Mouse (Mus musculus) myocyte (in vitro differentiated cells): ENCODE measurements around the gene Syngr2. TPM values are rescaled to one million over a fixed set of nuclear protein-coding genes. Genes with fewer than 3 reads are reported as not detected.

ENCODE experiments used
- H3K27me3 ChIP-seq: one replicate; pipeline ENCODE4 v1.6.1; 2011; ENCODE audit not compliant: control insufficient read depth, insufficient read depth, insufficient read length
- H3K36me3 ChIP-seq: one replicate; pipeline ENCODE4 v1.6.1; 2011; ENCODE audit not compliant: control insufficient read depth, insufficient read depth
- H3K4me2 ChIP-seq: one replicate; pipeline ENCODE4 v1.6.1; 2011; ENCODE audit warnings: low read depth, control low read depth
- H3K4me3 ChIP-seq: one replicate; pipeline ENCODE4 v1.5.1; 2011; ENCODE audit warnings: mild to moderate bottlenecking, control low read depth, moderate library complexity
- H3K79me2 ChIP-seq: one replicate; pipeline ENCODE4 v1.6.1; 2011; ENCODE audit not compliant: control insufficient read depth, insufficient read depth
- H3ac ChIP-seq: one replicate; pipeline ENCODE4 v1.6.1; 2011; ENCODE audit not compliant: control insufficient read depth, insufficient read length
- CEBPB ChIP-seq: IDR thresholded peaks from 2 replicates; pipeline ENCODE4 v1.6.1; 2011; ENCODE audit warnings: mild to moderate bottlenecking, moderate library complexity; ENCODE audit not compliant: poor library complexity, insufficient read depth, severe bottlenecking
- E2F4 ChIP-seq: IDR thresholded peaks from one replicate; pipeline ENCODE4 v1.6.1; 2011; ENCODE audit warnings: mild to moderate bottlenecking, control low read depth, moderate library complexity; ENCODE audit not compliant: insufficient read depth
- MAX ChIP-seq: IDR thresholded peaks from one replicate; pipeline ENCODE4 v1.6.1; 2011; ENCODE audit warnings: low read depth, mild to moderate bottlenecking, control low read depth
- MYOD1 ChIP-seq, 3 experiments: IDR thresholded peaks; one replicate each; pipeline ENCODE4 v1.6.1; 2011; ENCODE audit warnings: control low read depth in 2 of 3, low read depth in 2 of 3, mild to moderate bottlenecking in 2 of 3, moderate library complexity in 1 of 3; ENCODE audit not compliant: insufficient read length in 2 of 3, control insufficient read depth in 1 of 3
- MYOG ChIP-seq, 3 experiments: IDR thresholded peaks; one replicate each; pipeline ENCODE4 v1.6.1; 2011; ENCODE audit warnings: control low read depth in 2 of 3, low read depth in 2 of 3, mild to moderate bottlenecking in 2 of 3; ENCODE audit not compliant: insufficient read length in 2 of 3, control insufficient read depth in 1 of 3, insufficient read depth in 1 of 3
- POLR2A ChIP-seq: IDR thresholded peaks from one replicate; pipeline ENCODE4 v1.6.1; 2011; ENCODE audit warnings: low read depth, mild to moderate bottlenecking, control low read depth, moderate library complexity; ENCODE audit not compliant: insufficient read length
- POLR2AphosphoS2 ChIP-seq: IDR thresholded peaks from one replicate; pipeline ENCODE4 v1.6.1; 2011; ENCODE audit warnings: low read depth, control low read depth; ENCODE audit not compliant: insufficient read length
- REST ChIP-seq: IDR thresholded peaks from one replicate; pipeline ENCODE4 v1.6.1; 2011; ENCODE audit warnings: mild to moderate bottlenecking, control low read depth, moderate library complexity; ENCODE audit not compliant: insufficient read depth, insufficient read length
- SRF ChIP-seq: IDR thresholded peaks from one replicate; pipeline ENCODE4 v1.6.1; 2011; ENCODE audit warnings: low read depth; ENCODE audit not compliant: control insufficient read depth, insufficient read length
- TCF12 ChIP-seq: IDR thresholded peaks from one replicate; pipeline ENCODE4 v1.6.1; 2011; ENCODE audit warnings: mild to moderate bottlenecking, control low read depth; ENCODE audit not compliant: poor library complexity, insufficient read depth, severe bottlenecking
- TCF3 ChIP-seq: IDR thresholded peaks from one replicate; pipeline ENCODE4 v1.6.1; 2011; ENCODE audit warnings: low read depth, control low read depth; ENCODE audit not compliant: insufficient read length
- USF1 ChIP-seq: IDR thresholded peaks from one replicate; pipeline ENCODE4 v1.6.1; 2011; ENCODE audit warnings: low read depth, mild to moderate bottlenecking, control low read depth, moderate library complexity
- polyA plus RNA-seq: library from polyadenylated mRNA; unstranded; fragments of >200 nt; fragmentation: generic; extraction: Trizol; gene quantifications from one replicate; pipeline ENCODE4 v1.2.1, GENCODE M21; 2012; ENCODE audit warnings: missing spikeins

Syngr2 gene
- polyA plus RNA-seq, 1 experiment = 109 TPM

DNA sequence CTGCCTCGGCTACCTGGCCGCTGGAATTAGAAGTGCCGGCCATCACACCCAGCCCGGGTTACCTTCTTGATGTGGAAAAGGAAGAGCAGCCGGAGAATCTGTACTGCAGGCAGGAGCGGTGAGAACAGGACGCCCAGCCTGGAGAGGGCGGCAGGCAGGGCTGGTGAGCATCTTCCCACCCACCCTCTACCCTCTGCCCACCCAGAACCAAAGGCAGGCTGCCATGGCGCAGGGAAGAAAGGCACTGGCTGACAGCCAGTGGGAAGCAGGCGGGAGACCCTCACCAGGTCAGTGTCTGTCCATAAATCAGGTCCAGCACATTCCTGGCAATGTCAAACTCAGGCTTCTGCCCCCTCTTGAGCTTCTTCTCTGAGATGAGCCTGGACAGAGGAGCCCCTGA, 39.1 kb upstream of the Syngr2 start:
- no peak overlapping the region for H3K4me3 ChIP-seq
- no peak overlapping the region for H3K4me2 ChIP-seq
- TF ChIP-seq MAX (no peak), TCF3 (no peak), POLR2AphosphoS2 (no peak), E2F4 (no peak), REST (no peak), CEBPB (no peak), TCF12 (no peak), USF1 (no peak), MYOD1 (IDR thresholded peaks at IDR 0.05; ENCODE audit: control insufficient read depth in 1 of 3, insufficient read length in 2 of 3, low read depth in 2 of 3) (no peak), POLR2A (no peak), SRF (no peak), MYOG (IDR thresholded peaks at IDR 0.05; ENCODE audit: control insufficient read depth in 1 of 3, insufficient read depth in 1 of 3, insufficient read length in 2 of 3, low read depth in 2 of 3) (no peak)
- H3ac ChIP-seq = no peak overlapping the region
- H3K27me3 ChIP-seq = no peaks in the 10 kb centered on the region
- no peaks in the 10 kb centered on the region for H3K79me2 ChIP-seq
- peaks cover 26% of the 10 kb centered on the region for H3K36me3 ChIP-seq

DNA sequence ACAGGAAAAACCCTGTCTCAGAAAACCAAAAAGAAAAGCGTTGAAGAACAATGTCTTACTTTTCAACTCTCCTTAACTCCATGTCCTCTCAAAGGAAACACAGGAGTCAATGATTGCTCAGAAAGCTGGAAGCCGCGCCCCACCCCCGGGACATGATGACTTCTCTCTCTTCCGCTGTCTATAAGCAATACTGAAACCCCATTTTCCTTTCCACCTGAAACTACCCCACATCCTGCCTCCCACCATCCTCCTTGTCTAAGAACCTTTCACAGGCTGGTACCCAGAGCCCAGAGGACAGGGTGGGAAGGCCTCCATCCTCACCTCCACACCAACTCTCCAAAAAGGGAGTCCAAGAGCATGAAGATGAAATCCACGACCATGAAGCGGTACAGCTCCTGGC, 37.1 kb upstream of the Syngr2 start:
- H3K36me3 ChIP-seq = peaks cover 22% of the 10 kb centered on the region
- TF ChIP-seq POLR2A = no peak
- TF ChIP-seq TCF3 = no peak
- TF ChIP-seq CEBPB = no peak
- TF ChIP-seq SRF = no peak
- TF ChIP-seq E2F4 = no peak
- TF ChIP-seq REST = no peak
- TF ChIP-seq POLR2AphosphoS2 = no peak
- no peak for TF ChIP-seq TCF12
- TF ChIP-seq MYOD1 (IDR thresholded peaks at IDR 0.05; ENCODE audit: control insufficient read depth in 1 of 3, insufficient read length in 2 of 3, low read depth in 2 of 3) = no peak
- no peaks in the 10 kb centered on the region for H3K27me3 ChIP-seq
- H3K4me2 ChIP-seq = no peak overlapping the region
- no peak overlapping the region for H3ac ChIP-seq
- H3K4me3 ChIP-seq = no peak overlapping the region
- H3K79me2 ChIP-seq = no peaks in the 10 kb centered on the region

DNA sequence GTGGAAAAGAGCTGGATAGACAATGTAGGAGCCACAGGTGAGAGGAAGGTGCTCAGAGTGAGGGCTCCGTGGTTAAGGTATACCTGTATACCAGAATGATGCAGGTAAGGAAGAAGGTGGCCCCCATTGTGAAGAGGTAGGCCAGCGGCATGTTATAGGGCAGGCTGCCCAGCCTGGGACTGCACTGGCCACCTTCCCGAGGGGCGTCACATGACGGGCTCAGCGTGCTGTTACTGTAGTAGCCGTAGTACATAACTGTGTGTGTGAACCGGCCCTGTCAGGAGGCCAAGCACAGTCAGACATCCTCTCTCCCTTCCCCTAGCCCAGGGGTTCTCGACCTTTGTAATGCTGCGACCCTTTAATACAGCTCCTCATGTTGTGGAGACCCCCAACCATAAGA, 34.5 kb upstream of the Syngr2 start:
- Histone ChIP-seq H3K79me2 (no peaks in the 10 kb centered on the region), H3K4me2 (no peak overlapping the region), H3K27me3 (no peaks in the 10 kb centered on the region), H3K36me3 (peaks cover 18% of the 10 kb centered on the region), H3K4me3 (no peak overlapping the region), H3ac (no peak overlapping the region)
- TF ChIP-seq POLR2AphosphoS2 (no peak), SRF (no peak), POLR2A (no peak), MAX (no peak), MYOG (IDR thresholded peaks at IDR 0.05; ENCODE audit: control insufficient read depth in 1 of 3, insufficient read depth in 1 of 3, insufficient read length in 2 of 3, low read depth in 2 of 3) (no peak), TCF12 (no peak), CEBPB (no peak), TCF3 (no peak), MYOD1 (IDR thresholded peaks at IDR 0.05; ENCODE audit: control insufficient read depth in 1 of 3, insufficient read length in 2 of 3, low read depth in 2 of 3) (no peak), USF1 (no peak), E2F4 (no peak), REST (no peak)

DNA sequence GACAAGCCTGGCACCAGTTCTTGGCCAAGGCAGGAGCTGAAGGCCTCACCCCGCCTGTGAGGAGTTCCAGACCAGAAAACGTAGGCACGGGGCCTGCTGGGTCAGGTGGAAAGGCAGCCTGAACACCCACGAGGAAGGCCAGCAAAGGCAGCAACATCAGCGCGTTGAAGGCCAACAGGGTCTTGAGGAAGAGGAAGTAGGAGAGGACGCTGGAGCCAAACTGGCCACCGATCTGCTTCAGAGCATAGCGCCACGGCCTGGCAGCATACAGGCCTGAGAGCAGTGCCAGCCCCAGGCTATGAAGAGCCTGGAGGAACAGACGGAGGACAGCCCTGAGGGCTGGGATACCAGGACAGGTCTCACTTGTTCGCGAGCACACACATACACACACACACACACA, 33.9 kb upstream of the Syngr2 start:
- H3K27me3 ChIP-seq = no peaks in the 10 kb centered on the region
- no peak overlapping the region for H3ac ChIP-seq
- no peak for TF ChIP-seq MAX
- TF ChIP-seq CEBPB = no peak
- TF ChIP-seq REST = no peak
- no peak for TF ChIP-seq POLR2AphosphoS2
- TF ChIP-seq TCF3 = no peak
- TF ChIP-seq USF1 = no peak
- no peak for TF ChIP-seq MYOG (IDR thresholded peaks at IDR 0.05; ENCODE audit: control insufficient read depth in 1 of 3, insufficient read depth in 1 of 3, insufficient read length in 2 of 3, low read depth in 2 of 3)
- no peak for TF ChIP-seq POLR2A
- no peak for TF ChIP-seq E2F4
- TF ChIP-seq SRF = no peak
- TF ChIP-seq TCF12 = no peak
- no peak for TF ChIP-seq MYOD1 (IDR thresholded peaks at IDR 0.05; ENCODE audit: control insufficient read depth in 1 of 3, insufficient read length in 2 of 3, low read depth in 2 of 3)
- H3K79me2 ChIP-seq = no peaks in the 10 kb centered on the region
- no peak overlapping the region for H3K4me2 ChIP-seq
- H3K36me3 ChIP-seq = peaks cover 18% of the 10 kb centered on the region
- H3K4me3 ChIP-seq = no peak overlapping the region

DNA sequence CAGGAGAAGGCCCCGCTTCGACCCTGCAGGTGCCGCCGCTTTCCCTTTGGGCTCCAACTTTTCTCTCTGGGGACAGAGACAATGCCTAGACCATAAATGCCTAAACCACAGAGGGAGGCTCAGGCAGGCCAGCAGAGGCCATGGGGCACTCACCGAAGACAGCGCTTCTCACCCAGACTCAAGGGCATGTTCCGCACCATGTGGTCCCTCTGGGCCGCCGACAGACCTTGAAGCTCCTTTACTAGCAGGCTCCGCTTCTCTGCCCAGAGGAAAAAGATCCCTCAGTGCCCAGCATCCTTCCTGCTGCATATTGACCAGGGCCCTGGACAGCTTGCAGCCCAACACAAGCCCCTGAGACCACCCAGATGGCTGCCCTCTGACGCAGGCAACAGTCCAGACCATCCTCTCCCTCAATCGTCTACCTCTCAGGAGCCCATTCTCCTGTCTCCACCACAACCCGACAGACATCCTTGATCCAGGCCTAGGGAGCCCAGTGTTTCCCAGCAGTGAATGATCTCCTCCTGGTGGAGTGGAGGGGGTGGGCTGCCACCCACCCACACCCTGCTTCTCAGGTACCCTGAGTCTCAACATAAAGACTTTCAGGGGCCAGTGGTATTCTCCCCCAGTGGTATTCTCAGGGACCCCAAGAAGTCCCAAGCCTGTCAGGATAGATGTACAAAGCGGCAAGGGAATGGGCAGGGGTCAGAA, 33.2 kb upstream of the Syngr2 start:
- Histone ChIP-seq H3ac (no peak overlapping the region), H3K27me3 (no peaks in the 10 kb centered on the region), H3K4me2 (no peak overlapping the region), H3K79me2 (no peaks in the 10 kb centered on the region), H3K4me3 (no peak overlapping the region), H3K36me3 (peaks cover 18% of the 10 kb centered on the region)
- no peak for TF ChIP-seq MAX
- TF ChIP-seq TCF3 = no peak
- no peak for TF ChIP-seq MYOD1 (IDR thresholded peaks at IDR 0.05; ENCODE audit: control insufficient read depth in 1 of 3, insufficient read length in 2 of 3, low read depth in 2 of 3)
- TF ChIP-seq REST = no peak
- TF ChIP-seq USF1 = no peak
- TF ChIP-seq SRF = no peak
- no peak for TF ChIP-seq MYOG (IDR thresholded peaks at IDR 0.05; ENCODE audit: control insufficient read depth in 1 of 3, insufficient read depth in 1 of 3, insufficient read length in 2 of 3, low read depth in 2 of 3)
- no peak for TF ChIP-seq POLR2AphosphoS2
- no peak for TF ChIP-seq CEBPB
